Mouse (Mus musculus): ENCODE measurements around the gene Ttc25. TPM values are rescaled to one million over a fixed set of nuclear protein-coding genes. Genes with fewer than 3 reads are reported as not detected.

Gene Ttc25
- polyA plus RNA-seq, 1 experiment from 2014 or later = 0.74 TPM

DNA sequence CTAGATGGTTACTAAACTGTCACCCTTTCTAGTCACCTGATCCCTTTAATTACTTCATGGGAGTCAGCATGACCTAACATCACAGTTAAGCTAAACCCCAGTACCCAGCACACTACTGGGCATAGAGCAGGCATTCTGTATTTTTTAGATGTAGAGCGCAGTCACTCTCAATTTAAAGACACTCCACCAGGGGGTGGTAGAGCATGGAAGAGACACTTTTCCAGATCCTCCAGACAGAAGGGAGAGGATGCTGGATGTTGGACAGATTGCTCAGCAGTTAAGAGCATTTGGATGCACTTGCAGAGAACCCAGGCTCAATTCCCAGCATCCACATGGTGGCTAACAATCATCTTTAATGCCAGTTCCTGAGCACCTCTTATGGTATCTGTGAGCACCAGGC, 33.0 kb upstream of the Ttc25 start:
- Histone ChIP-seq H3K27me3 (ENCODE audit: insufficient read depth, low read length) (no peaks in the 10 kb centered on the region), H3K36me3 (ENCODE audit: insufficient read depth) (peaks cover 87% of the 10 kb centered on the region), H3K4me1 (ENCODE audit: insufficient read depth) (no peaks in the 10 kb centered on the region), H3K9ac (no peak overlapping the region), H3K4me2 (no peak overlapping the region), H3K4me3 (ENCODE audit: low read depth, low read length) (no peak overlapping the region), H3K27ac (ENCODE audit: low read depth) (no peak overlapping the region), H3K9me3 (ENCODE audit: low read depth, low read length) (no peaks in the 10 kb centered on the region)
- no peak for ATAC-seq (ENCODE audit: insufficient read depth)
- peak; percentile 57 for TF ChIP-seq CTCF (IDR thresholded peaks at IDR 0.05; ENCODE audit: low read depth)
- WGBS = 87% methylated on average over 1 of the region's 1 CpGs
- DNase-seq = peak; percentile 57

DNA sequence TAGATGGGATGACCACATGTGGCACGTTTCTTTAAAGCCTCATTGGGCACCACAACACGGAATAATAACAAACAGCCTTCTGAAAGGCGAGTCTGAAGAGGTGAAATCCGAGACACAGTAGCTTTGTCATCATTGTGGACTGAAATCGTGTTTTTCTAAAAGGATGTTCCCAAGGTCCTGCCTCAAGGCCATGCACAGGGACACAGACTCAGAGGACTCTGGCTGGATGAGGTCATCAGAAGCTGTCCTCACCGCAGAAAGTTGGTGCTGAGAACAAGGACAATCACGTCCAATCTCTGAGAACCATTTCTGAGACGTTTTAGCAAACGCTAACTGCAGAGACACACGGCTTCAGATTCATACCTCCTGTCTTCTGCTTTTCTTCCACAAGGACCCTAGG, 31.7 kb upstream of the Ttc25 start:
- Histone ChIP-seq H3K9me3 (ENCODE audit: low read depth, low read length) (no peaks in the 10 kb centered on the region), H3K4me3 (ENCODE audit: low read depth, low read length) (no peak overlapping the region), H3K9ac (no peak overlapping the region), H3K27me3 (ENCODE audit: insufficient read depth, low read length) (no peaks in the 10 kb centered on the region), H3K4me1 (ENCODE audit: insufficient read depth) (no peaks in the 10 kb centered on the region), H3K36me3 (ENCODE audit: insufficient read depth) (peaks cover 91% of the 10 kb centered on the region), H3K27ac (ENCODE audit: low read depth) (no peak overlapping the region), H3K4me2 (no peak overlapping the region)
- 77% methylated on average over 10 of the region's 10 CpGs for WGBS
- TF ChIP-seq CTCF (IDR thresholded peaks at IDR 0.05; ENCODE audit: low read depth) = no peak
- ATAC-seq (ENCODE audit: insufficient read depth) (no peak), DNase-seq (no peak)

DNA sequence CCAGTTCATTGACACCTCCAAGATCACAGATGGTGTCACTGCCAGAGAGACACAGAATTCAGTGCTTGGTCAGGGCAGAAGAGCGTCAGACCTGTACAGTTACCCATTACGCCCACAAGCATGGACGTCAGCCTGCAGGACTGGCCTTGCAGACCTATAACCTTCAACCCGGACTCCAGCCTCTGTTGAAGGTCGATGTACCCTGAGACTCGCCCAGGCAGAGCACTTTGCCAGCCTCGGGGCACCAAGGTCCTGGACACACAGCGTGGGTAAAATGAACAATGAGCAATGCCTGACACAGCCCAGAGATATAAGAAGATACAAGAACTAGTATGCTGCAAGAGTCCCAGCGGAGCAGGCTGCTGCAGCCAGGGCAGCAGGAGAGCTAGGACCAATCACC, 30.3 kb upstream of the Ttc25 start:
- Histone ChIP-seq H3K4me1 (ENCODE audit: insufficient read depth) (no peaks in the 10 kb centered on the region), H3K9me3 (ENCODE audit: low read depth, low read length) (no peaks in the 10 kb centered on the region), H3K36me3 (ENCODE audit: insufficient read depth) (peaks cover 93% of the 10 kb centered on the region), H3K27ac (ENCODE audit: low read depth) (no peak overlapping the region), H3K9ac (no peak overlapping the region), H3K27me3 (ENCODE audit: insufficient read depth, low read length) (no peaks in the 10 kb centered on the region), H3K4me2 (no peak overlapping the region), H3K4me3 (ENCODE audit: low read depth, low read length) (no peak overlapping the region)
- no peak for TF ChIP-seq CTCF (IDR thresholded peaks at IDR 0.05; ENCODE audit: low read depth)
- WGBS = 92% methylated on average over 9 of the region's 9 CpGs
- ATAC-seq (ENCODE audit: insufficient read depth) = no peak
- DNase-seq = no peak

DNA sequence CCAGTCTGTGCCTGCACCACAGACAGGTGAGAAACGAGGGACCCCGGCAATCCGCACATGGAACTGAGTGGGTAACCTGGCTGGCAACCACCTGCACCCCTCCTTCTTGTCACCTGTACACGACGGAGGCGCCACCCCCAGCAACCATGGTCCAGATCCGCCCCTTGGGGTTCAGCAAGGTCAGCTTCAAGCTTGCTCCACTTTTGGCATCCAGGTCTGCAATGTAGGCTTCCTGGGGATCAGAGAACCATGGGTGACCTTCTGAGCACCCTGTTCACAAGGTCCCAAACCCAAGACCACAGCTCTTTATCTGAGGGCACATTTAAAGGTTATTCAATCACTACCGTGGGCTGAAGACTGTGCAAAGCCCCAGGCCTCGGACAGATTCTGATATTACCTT, 29.6 kb upstream of the Ttc25 start:
- no peak for TF ChIP-seq CTCF (IDR thresholded peaks at IDR 0.05; ENCODE audit: low read depth)
- ATAC-seq (ENCODE audit: insufficient read depth) = no peak
- Histone ChIP-seq H3K36me3 (ENCODE audit: insufficient read depth) (peaks cover 95% of the 10 kb centered on the region), H3K4me2 (no peak overlapping the region), H3K4me1 (ENCODE audit: insufficient read depth) (no peaks in the 10 kb centered on the region), H3K9ac (no peak overlapping the region), H3K27ac (ENCODE audit: low read depth) (no peak overlapping the region), H3K9me3 (ENCODE audit: low read depth, low read length) (no peaks in the 10 kb centered on the region), H3K4me3 (ENCODE audit: low read depth, low read length) (no peak overlapping the region), H3K27me3 (ENCODE audit: insufficient read depth, low read length) (no peaks in the 10 kb centered on the region)
- DNase-seq = no peak
- WGBS = 89% methylated on average over 9 of the region's 9 CpGs

DNA sequence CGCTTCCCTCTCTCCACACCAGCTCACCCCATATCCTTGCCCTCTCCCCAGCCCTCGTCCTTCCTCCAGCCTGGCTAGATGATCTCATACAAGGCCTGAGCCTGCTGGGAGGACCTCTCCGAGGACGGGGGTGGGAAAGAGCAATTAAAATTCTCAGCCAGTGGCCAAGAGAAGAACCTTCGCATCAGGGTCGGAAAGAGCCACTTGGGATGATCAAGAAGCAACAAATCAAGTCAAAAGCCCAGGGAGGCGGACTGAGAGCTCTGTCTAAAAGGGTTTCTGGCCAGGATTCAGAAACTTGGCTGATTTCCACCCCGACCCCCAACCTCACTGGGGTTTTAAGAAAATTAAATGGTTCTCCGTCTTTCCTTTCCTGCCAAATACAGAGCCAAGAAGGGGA, 29.1 kb upstream of the Ttc25 start:
- 60% methylated on average over 9 of the region's 9 CpGs for WGBS
- no peak overlapping the region for H3K27ac ChIP-seq (ENCODE audit: low read depth)
- TF ChIP-seq CTCF (IDR thresholded peaks at IDR 0.05; ENCODE audit: low read depth) = no peak
- H3K27me3 ChIP-seq (ENCODE audit: insufficient read depth, low read length) = no peaks in the 10 kb centered on the region
- H3K9ac ChIP-seq = no peak overlapping the region
- no peaks in the 10 kb centered on the region for H3K9me3 ChIP-seq (ENCODE audit: low read depth, low read length)
- H3K36me3 ChIP-seq (ENCODE audit: insufficient read depth) = peaks cover 97% of the 10 kb centered on the region
- H3K4me1 ChIP-seq (ENCODE audit: insufficient read depth) = no peaks in the 10 kb centered on the region
- no peak overlapping the region for H3K4me2 ChIP-seq
- ATAC-seq (ENCODE audit: insufficient read depth) (no peak), DNase-seq (peak; percentile 54)
- H3K4me3 ChIP-seq (ENCODE audit: low read depth, low read length) = no peak overlapping the region

DNA sequence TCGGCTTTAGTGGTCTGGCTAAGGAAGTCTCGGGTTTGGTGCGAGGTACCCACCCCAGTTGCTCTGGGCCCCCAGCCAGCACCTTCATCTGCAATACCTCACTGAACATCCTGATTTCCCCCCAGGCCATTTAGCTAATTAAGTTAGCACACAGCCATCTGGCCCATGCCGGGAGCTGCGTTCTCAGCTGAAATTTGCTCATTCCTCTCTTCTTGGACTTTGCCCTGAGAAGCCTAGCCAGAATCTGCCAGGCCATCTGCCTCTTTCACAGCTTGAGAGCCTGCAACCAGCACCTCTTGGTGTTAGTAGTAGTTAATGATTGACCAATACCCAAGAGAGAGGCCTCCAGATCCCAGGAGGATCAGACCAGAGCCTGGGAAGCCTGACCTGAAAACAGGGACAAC, 27.2 kb upstream of the Ttc25 start:
- Histone ChIP-seq H3K4me2 (no peak overlapping the region), H3K27me3 (ENCODE audit: insufficient read depth, low read length) (no peaks in the 10 kb centered on the region), H3K36me3 (ENCODE audit: insufficient read depth) (peaks cover 98% of the 10 kb centered on the region), H3K9me3 (ENCODE audit: low read depth, low read length) (no peaks in the 10 kb centered on the region), H3K4me3 (ENCODE audit: low read depth, low read length) (no peak overlapping the region), H3K4me1 (ENCODE audit: insufficient read depth) (no peaks in the 10 kb centered on the region), H3K27ac (ENCODE audit: low read depth) (no peak overlapping the region), H3K9ac (no peak overlapping the region)
- TF ChIP-seq CTCF (IDR thresholded peaks at IDR 0.05; ENCODE audit: low read depth) = no peak
- ATAC-seq (ENCODE audit: insufficient read depth) (no peak), DNase-seq (no peak)
- WGBS = 76% methylated on average over 5 of the region's 5 CpGs

DNA sequence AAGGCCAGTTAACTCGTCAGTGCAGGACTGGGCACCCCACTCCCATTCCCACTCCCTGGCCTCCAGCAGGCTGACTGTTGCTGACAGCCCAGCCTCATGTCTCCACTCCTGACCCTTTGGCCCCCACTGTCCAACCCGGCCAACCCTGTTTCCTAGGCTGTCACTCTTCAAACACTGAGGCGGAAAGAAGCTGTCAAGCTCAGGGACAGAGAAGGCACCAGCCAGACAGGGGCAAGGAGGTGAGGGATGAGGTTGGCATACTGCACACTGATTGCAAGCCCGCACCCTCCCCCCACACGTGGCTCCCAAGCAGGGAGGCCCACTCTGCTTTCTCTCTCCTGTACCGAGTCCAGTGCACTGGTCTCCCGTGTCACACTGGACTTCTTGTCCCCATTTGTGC, 26.2 kb upstream of the Ttc25 start:
- DNase-seq (no peak), ATAC-seq (ENCODE audit: insufficient read depth) (no peak)
- Histone ChIP-seq H3K4me1 (ENCODE audit: insufficient read depth) (no peaks in the 10 kb centered on the region), H3K4me2 (no peak overlapping the region), H3K27ac (ENCODE audit: low read depth) (no peak overlapping the region), H3K27me3 (ENCODE audit: insufficient read depth, low read length) (no peaks in the 10 kb centered on the region), H3K36me3 (ENCODE audit: insufficient read depth) (peaks cover 94% of the 10 kb centered on the region), H3K9ac (no peak overlapping the region), H3K4me3 (ENCODE audit: low read depth, low read length) (no peak overlapping the region), H3K9me3 (ENCODE audit: low read depth, low read length) (no peaks in the 10 kb centered on the region)
- TF ChIP-seq CTCF (IDR thresholded peaks at IDR 0.05; ENCODE audit: low read depth) = no peak
- 63% methylated on average over 7 of the region's 7 CpGs for WGBS

DNA sequence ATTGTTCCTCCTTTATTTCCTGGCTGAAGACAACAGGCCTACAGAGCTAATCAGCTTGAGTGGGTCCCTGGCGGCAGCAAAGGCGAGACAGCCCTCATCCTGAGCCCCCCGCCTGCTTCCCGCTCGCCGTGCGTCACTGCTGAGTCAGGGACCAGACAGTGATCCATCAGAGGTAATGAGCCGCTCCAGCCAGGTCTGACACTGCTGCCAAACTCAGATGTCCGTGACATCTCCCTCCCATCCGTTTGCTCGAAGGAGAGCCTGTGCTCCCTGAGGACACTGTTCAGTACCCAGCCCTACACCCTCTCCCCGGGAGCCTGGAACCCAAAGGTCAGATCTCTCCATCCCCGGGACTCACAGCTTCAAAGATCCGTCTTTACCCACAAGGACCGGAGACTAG, 24.6 kb upstream of the Ttc25 start:
- TF ChIP-seq CTCF (IDR thresholded peaks at IDR 0.05; ENCODE audit: low read depth) = no peak
- Histone ChIP-seq H3K36me3 (ENCODE audit: insufficient read depth) (peaks cover 83% of the 10 kb centered on the region), H3K27me3 (ENCODE audit: insufficient read depth, low read length) (no peaks in the 10 kb centered on the region), H3K9me3 (ENCODE audit: low read depth, low read length) (no peaks in the 10 kb centered on the region), H3K9ac (no peak overlapping the region), H3K4me3 (ENCODE audit: low read depth, low read length) (no peak overlapping the region), H3K4me2 (no peak overlapping the region), H3K27ac (ENCODE audit: low read depth) (no peak overlapping the region), H3K4me1 (ENCODE audit: insufficient read depth) (peaks cover 8% of the 10 kb centered on the region; the same call in 1 of the 2 replicates)
- DNase-seq = no peak
- 63% methylated on average over 15 of the region's 15 CpGs for WGBS
- ATAC-seq (ENCODE audit: insufficient read depth) = no peak

Data from lung, embryonic 14.5 days (tissue).